Mouse (Mus musculus): ENCODE measurements around the gene Olfr560.

Olfr560 gene

GRCm38 (mm10) chr7:102759266-102759665 lies at the start of gene Olfr560, which contains the start of gene Olfr78:
Gene Olfr560, minus strand, starts transcription at chr7:102759366.
Gene Olfr78, minus strand, starts transcription at chr7:102759471.
- DNase-seq (ENCODE audit: low read depth, low spot score): no peak

GRCm38 (mm10) chr7:102803180-102803579 lies 44.0 kb upstream of the Olfr560 start, which contains the start of gene Olfr564:
Gene Olfr564, plus strand, starts transcription at chr7:102803480.
- no peak for DNase-seq (ENCODE audit: low read depth, low spot score)

- DNase-seq (ENCODE audit: low read depth, low spot score): no peak
Measured at GRCm38 (mm10) chr7:102770921-102771320, 11.8 kb upstream of the Olfr560 start, which contains the start of gene Olfr561. Gene Olfr561, plus strand, starts transcription at chr7:102771221.

- DNase-seq (ENCODE audit: low read depth, low spot score): no peak
Measured at GRCm38 (mm10) chr7:102752086-102752485, 7.1 kb downstream of the Olfr560 start.

DNA sequence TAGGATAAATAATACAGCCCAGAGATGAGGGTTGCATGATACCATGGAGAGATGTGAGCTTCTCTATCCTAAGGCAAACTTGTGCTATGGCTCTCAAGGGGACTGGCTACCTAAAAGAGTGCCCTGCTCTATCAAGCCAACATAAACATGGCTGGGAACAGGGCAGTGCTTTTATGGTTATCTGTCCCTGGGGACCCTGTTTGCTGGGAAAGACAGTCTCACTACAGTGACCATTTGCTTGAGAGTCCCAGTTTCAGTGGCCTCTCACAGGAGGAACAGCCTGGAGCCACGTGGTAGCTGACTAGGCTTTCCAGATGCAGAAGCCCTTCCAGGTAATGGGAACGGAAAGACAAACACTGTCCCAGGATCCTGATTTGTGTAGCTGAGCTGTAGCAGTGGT lies 21.5 kb downstream of the Olfr560 start:
- peak; percentile 33 for DNase-seq (ENCODE audit: low read depth, low spot score)

- no peak for DNase-seq (ENCODE audit: low read depth, low spot score)
Measured at GRCm38 (mm10) chr7:102733793-102734192, 25.4 kb downstream of the Olfr560 start.

GRCm38 (mm10) chr7:102727391-102727790 lies 31.8 kb downstream of the Olfr560 start, which contains the start of gene Olfr559:
Gene Olfr559, minus strand, starts transcription at chr7:102727491.
- no peak for DNase-seq (ENCODE audit: low read depth, low spot score)

GRCm38 (mm10) chr7:102718970-102719369 lies 40.2 kb downstream of the Olfr560 start, which contains the start of gene Olfr33:
Gene Olfr33, minus strand, starts transcription at chr7:102719070.
- DNase-seq (ENCODE audit: low read depth, low spot score): no peak

GRCm38 (mm10) chr7:102701915-102702314 lies 57.3 kb downstream of the Olfr560 start, which contains the start of gene Olfr558:
Gene Olfr558, plus strand, starts transcription at chr7:102702215.
- no peak for DNase-seq (ENCODE audit: low read depth, low spot score)
